Mouse (Mus musculus) testis, adult 2 months (tissue): ENCODE measurements around the gene Tshr. TPM values are rescaled to one million over a fixed set of nuclear protein-coding genes. Genes with fewer than 3 reads are reported as not detected.

Experiments used
- H3K27ac ChIP-seq: fragments of 200-500 bp; 2 replicates; pipeline ENCODE4 v1.5.1; 2012; ENCODE audit warnings: low read depth, low read length; ENCODE audit not compliant: control insufficient read depth, insufficient read depth
- H3K27me3 ChIP-seq: fragments of 200-500 bp; 2 replicates; pipeline ENCODE4 v1.6.1; 2012; ENCODE audit warnings: mild to moderate bottlenecking, low read length, moderate library complexity; ENCODE audit not compliant: control insufficient read depth, insufficient read depth
- H3K36me3 ChIP-seq: fragments of 200-500 bp; 2 replicates; pipeline ENCODE4 v1.6.1; 2012; ENCODE audit warnings: mild to moderate bottlenecking, low read length; ENCODE audit not compliant: control insufficient read depth, insufficient read depth
- H3K4me1 ChIP-seq: fragments of 200-500 bp; 2 replicates; pipeline ENCODE4 v1.6.1; 2012; ENCODE audit warnings: low read length; ENCODE audit not compliant: control insufficient read depth, insufficient read depth
- H3K4me3 ChIP-seq: fragments of 200-500 bp; 2 replicates; pipeline ENCODE4 v1.5.1; 2012; ENCODE audit warnings: low read depth, mild to moderate bottlenecking, low read length, moderate library complexity, mixed read lengths; ENCODE audit not compliant: control insufficient read depth
- CTCF ChIP-seq: fragments of 200-500 bp; IDR thresholded peaks from 2 replicates; pipeline ENCODE4 v1.5.1; 2012; ENCODE audit warnings: low read depth, mild to moderate bottlenecking, inconsistent platforms, low read length, moderate library complexity; ENCODE audit not compliant: control insufficient read depth, insufficient read depth, insufficient replicate concordance
- POLR2A ChIP-seq: fragments of 200-500 bp; IDR thresholded peaks from 2 replicates; pipeline ENCODE4 v1.6.1; 2012; ENCODE audit warnings: low read depth, mild to moderate bottlenecking, inconsistent platforms, low read length, moderate library complexity; ENCODE audit not compliant: control insufficient read depth
- polyA plus RNA-seq: library from polyadenylated mRNA; depleted of rRNA; stranded (reverse); fragments of >200 nt; gene quantifications from 2 replicates; pipeline ENCODE4 v1.2.3, GENCODE M21; 2012

Gene Tshr
- polyA plus RNA-seq, 1 experiment = 4.2 TPM

DNA sequence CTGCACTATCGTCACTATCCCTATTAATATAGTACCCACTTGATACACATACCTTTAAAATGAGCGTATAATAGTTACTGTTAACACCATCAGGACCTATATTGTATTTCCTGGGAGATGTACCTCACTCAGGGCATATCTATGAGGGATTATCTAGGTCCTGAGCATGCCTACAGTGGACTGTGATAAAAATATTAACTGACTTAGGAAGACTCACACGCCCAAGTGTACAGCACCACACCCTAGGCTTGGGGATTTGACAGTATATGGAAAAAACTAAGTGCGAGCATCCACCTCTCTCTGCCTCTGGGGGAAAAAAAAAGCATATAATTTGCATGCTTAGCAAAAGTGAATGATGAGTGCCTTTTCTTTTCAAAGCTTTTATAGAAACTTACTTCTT is 182.8 kb downstream of the Tshr start:
- H3K4me1 ChIP-seq = no peaks in the 10 kb centered on the region
- no peak overlapping the region for H3K4me3 ChIP-seq
- H3K27me3 ChIP-seq = no peaks in the 10 kb centered on the region
- no peak overlapping the region for H3K27ac ChIP-seq
- TF ChIP-seq POLR2A (no peak), CTCF (no peak)
- H3K36me3 ChIP-seq = peaks cover 4% of the 10 kb centered on the region

DNA sequence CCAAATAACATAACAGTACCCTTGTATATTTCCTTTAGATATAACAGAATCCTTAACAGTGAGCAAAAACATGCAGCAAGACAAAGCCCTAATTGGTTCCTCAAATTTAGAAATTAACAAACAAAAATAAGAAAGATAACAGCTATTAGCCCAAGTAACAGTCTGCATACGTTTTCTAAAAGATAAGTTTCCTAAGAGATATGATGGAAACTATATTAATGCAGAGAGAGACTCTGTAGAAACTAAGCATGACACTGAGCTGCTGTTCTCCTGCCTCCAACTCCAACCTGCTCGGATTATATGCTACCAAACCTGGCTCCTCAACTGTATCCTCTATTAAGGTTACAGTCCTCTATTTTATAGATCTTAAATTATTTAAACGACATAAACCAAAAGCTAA is 184.9 kb downstream of the Tshr start:
- Histone ChIP-seq H3K36me3 (peaks cover 4% of the 10 kb centered on the region), H3K4me1 (no peaks in the 10 kb centered on the region), H3K27ac (no peak overlapping the region), H3K4me3 (no peak overlapping the region), H3K27me3 (no peaks in the 10 kb centered on the region)
- TF ChIP-seq POLR2A (no peak), CTCF (no peak)

DNA sequence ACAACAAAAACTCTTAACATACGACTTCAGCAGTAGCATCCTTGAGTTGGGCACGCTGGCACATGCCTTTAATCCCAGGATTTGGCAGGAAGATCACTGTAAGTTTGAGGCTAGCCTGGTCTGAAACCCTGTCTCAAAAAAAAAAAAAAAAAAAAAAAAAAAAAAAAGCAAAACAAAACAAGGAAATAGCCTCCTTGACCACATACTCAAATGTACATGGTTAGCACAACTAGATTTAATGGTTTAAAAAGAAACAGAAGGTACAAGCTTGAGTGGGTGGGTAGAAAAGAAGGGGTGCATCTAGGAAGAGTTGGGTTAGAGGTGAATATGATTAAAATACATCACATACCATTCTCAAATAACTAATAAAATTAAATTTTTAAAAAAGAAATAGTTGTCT is 187.3 kb downstream of the Tshr start:
- H3K27me3 ChIP-seq = no peaks in the 10 kb centered on the region
- H3K4me1 ChIP-seq = no peaks in the 10 kb centered on the region
- H3K36me3 ChIP-seq = peaks cover 4% of the 10 kb centered on the region
- no peak for TF ChIP-seq CTCF
- no peak for TF ChIP-seq POLR2A
- no peak overlapping the region for H3K4me3 ChIP-seq
- no peak overlapping the region for H3K27ac ChIP-seq

GRCm38 (mm10) chr12:91579665-91580064 is 195.3 kb downstream of the Tshr start:
- Histone ChIP-seq H3K4me1 (no peaks in the 10 kb centered on the region), H3K36me3 (peaks cover 3% of the 10 kb centered on the region), H3K27me3 (no peaks in the 10 kb centered on the region), H3K4me3 (no peak overlapping the region), H3K27ac (no peak overlapping the region)
- TF ChIP-seq CTCF = no peak
- TF ChIP-seq POLR2A = no peak

GRCm38 (mm10) chr12:91581204-91582070 is 197.1 kb downstream of the Tshr start:
- Histone ChIP-seq H3K27me3 (no peaks in the 10 kb centered on the region), H3K4me3 (no peak overlapping the region), H3K36me3 (peaks cover 1% of the 10 kb centered on the region; the same call in 1 of the 2 replicates), H3K4me1 (no peaks in the 10 kb centered on the region), H3K27ac (no peak overlapping the region)
- TF ChIP-seq CTCF (no peak), POLR2A (no peak)

DNA sequence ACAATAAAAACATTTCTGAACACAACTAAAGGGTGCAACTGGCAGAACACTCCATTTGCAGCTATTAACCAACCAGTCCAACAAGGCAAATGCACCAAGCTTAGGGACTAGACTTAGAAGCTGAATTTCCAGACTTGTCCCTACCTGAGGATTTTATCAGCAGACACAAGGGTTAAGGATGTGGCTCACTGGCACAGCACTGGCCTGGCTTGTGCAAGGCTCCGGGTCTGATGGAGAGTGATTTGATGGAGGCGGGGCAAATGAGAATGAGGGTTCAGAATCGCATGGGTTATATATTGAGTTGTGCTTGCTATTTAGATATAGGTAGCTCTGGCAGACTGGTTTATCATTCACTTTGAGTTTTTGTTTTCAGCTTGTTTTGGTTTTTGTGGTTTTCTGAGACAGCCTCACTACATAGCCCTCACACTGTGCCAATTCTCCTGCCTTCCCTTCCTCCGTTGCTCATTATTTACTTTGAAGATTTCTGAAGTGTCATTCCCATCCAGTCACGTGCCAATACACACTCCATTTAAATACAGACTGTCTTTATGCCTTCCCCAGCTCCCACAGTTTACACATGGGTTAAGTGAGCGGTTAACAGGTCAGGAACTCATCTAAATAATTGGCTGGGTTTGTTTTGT is 198.1 kb downstream of the Tshr start:
- Histone ChIP-seq H3K4me3 (no peak overlapping the region), H3K27me3 (no peaks in the 10 kb centered on the region), H3K27ac (no peak overlapping the region), H3K4me1 (no peaks in the 10 kb centered on the region), H3K36me3 (peaks cover 1% of the 10 kb centered on the region; the same call in 1 of the 2 replicates)
- TF ChIP-seq CTCF (no peak), POLR2A (no peak)

- TF ChIP-seq POLR2A (no peak), CTCF (no peak)
- Histone ChIP-seq H3K27me3 (no peaks in the 10 kb centered on the region), H3K4me3 (no peak overlapping the region), H3K4me1 (no peaks in the 10 kb centered on the region), H3K36me3 (peaks cover 1% of the 10 kb centered on the region; the same call in 1 of the 2 replicates), H3K27ac (no peak overlapping the region)
Observed at GRCm38 (mm10) chr12:91583409-91583808, 199.0 kb downstream of the Tshr start.
